Mouse (Mus musculus) limb, embryonic 14.5 days (tissue): Measurements from ENCODE around the gene Pet117. TPM values are rescaled to one million over a fixed set of nuclear protein-coding genes. Genes with fewer than 3 reads are reported as not detected.
"Not testable (repeated sequence)": the region's sequence is repeated elsewhere in the genome, so short reads cannot be mapped to it uniquely, and the experiment has no call there.

Experiments used
- ATAC-seq: fragments of 200-750 bp; cut with Nextera tagmentation; 2 replicates; pipeline ENCODE4 v1.8.0; 2017; ENCODE audit warnings: low read depth, moderate number of reproducible peaks, moderate TSS enrichment; ENCODE audit not compliant: low FRiP score
- DNase-seq: peaks from one replicate; pipeline ENCODE4 v3.0.0-alpha.2; 2015; ENCODE audit warnings: low spot score
- H3K27ac ChIP-seq: fragments of 300-500 bp; sonication (generic); replicated peaks from 2 replicates; pipeline ENCODE4 v1.5.1; 2014; ENCODE audit warnings: low read depth, mild to moderate bottlenecking, low read length, moderate library complexity, mixed read lengths
- H3K27me3 ChIP-seq: fragments of 300-500 bp; sonication (generic); 2 replicates; pipeline ENCODE4 v1.6.1; 2014; ENCODE audit warnings: low read length, mixed read lengths; ENCODE audit not compliant: control insufficient read depth, insufficient read depth
- H3K36me3 ChIP-seq: fragments of 300-500 bp; sonication (generic); 2 replicates; pipeline ENCODE4 v1.6.1; 2014; ENCODE audit warnings: mild to moderate bottlenecking, low read length, moderate library complexity, mixed read lengths; ENCODE audit not compliant: control insufficient read depth, insufficient read depth
- H3K4me1 ChIP-seq: fragments of 300-500 bp; sonication (generic); 2 replicates; pipeline ENCODE4 v1.6.1; 2014; ENCODE audit warnings: antibody characterized with exemption, low read length, mixed read lengths; ENCODE audit not compliant: control insufficient read depth, insufficient read depth
- H3K4me2 ChIP-seq: fragments of 300-500 bp; sonication (generic); replicated peaks from 2 replicates; pipeline ENCODE4 v1.6.1; 2014; ENCODE audit warnings: low read depth, mild to moderate bottlenecking, low read length, moderate library complexity; ENCODE audit not compliant: severe bottlenecking
- H3K4me3 ChIP-seq: fragments of 300-500 bp; sonication (generic); replicated peaks from 2 replicates; pipeline ENCODE4 v1.5.1; 2014; ENCODE audit warnings: low read length
- H3K9ac ChIP-seq: fragments of 300-500 bp; sonication (generic); 2 replicates; pipeline ENCODE4 v1.6.1; 2014; ENCODE audit warnings: mild to moderate bottlenecking, low read depth, low read length, moderate library complexity; ENCODE audit not compliant: severe bottlenecking
- H3K9me3 ChIP-seq: fragments of 300-500 bp; sonication (generic); 2 replicates; pipeline ENCODE4 v1.6.1; 2016; ENCODE audit warnings: low read length; ENCODE audit not compliant: control insufficient read depth
- POLR2A ChIP-seq: fragments of 200-500 bp; IDR thresholded peaks from 2 replicates; pipeline ENCODE4 v1.8.0; 2012; ENCODE audit warnings: inconsistent platforms, mild to moderate bottlenecking, moderate library complexity, borderline replicate concordance; ENCODE audit not compliant: insufficient read depth, insufficient read length; ENCODE audit errors: extremely low read depth
- WGBS: fragments of 180-500 bp; shearing (Covaris S2); extraction: QIAGEN DNeasy Blood & Tissue Kit; methylation state at CpG from one replicate; pipeline ENCODE4 v1.1.7; 2014; 5-methylcytosine and 5-hydroxymethylcytosine counted together
- polyA plus RNA-seq, 2 experiments: library from polyadenylated mRNA; depleted of rRNA in 1 of 2; stranded (reverse) in 1 of 2; unstranded in 1 of 2; fragments of >200 nt; fragmentation: Nextera tagmentation in 1 of 2; extraction: Ambion mirVana in 1 of 2; gene quantifications; 2 replicates each; pipeline versions ENCODE4 v1.2.1 to v1.2.3; 2012 to 2014

Gene Pet117
- polyA plus RNA-seq, 2 experiments: not detected

DNA sequence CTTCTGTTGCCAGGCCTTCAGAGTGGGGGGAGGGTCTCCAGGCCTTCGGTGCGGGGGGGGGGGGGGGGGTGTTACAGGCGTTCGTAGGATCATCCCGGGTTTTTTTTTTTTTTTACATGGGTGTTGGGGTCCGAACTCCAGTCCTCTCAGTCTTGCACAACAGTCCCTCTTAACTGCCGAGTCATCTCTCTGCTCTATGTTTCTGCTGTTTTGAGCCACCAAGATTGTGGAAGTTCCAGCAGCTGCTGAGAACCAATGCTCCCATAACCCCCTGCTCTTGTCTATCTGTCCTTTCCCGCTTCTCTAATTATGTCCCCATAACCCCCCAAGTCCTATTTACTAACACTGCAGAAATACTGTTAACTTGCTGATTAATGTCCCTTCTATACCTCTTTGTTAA, 31.1 kb upstream of the Pet117 start:
- Histone ChIP-seq H3K9me3 (no peaks in the 10 kb centered on the region), H3K36me3 (no peaks in the 10 kb centered on the region), H3K27me3 (peaks cover 23% of the 10 kb centered on the region), H3K4me2 (no peak overlapping the region), H3K4me3 (no peak overlapping the region), H3K4me1 (0 out of 2 replicates have a peak, but pooled peaks cover under 1% of the 10 kb centered on the region), H3K9ac (no peak overlapping the region), H3K27ac (no peak overlapping the region)
- no peak for TF ChIP-seq POLR2A
- no peak for ATAC-seq
- WGBS: 77% methylated on average over 8 of the region's 8 CpGs
- no peak for DNase-seq

DNA sequence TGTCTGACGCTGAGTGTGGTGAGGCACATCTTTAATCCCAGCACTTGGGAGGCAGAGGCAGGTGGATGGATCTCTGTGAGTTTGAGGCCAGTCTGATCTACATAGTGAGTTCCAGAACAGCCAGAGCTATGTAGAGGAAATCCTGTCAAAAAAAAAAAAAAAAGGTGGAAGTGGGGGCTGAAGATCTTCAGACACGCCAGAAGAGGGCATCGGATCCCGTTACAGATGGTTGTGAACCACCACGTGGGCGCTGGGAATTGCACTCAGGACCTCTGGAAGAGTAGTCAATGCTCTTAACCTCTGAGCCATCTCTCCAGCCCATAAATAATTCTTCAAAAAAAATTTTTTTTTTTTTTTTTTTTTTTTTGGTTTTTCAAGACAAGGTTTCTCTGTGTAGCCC, 30.6 kb upstream of the Pet117 start:
- 68% methylated on average over 6 of the region's 6 CpGs for WGBS
- not testable (repeated sequence) for H3K9ac ChIP-seq, H3K4me1 ChIP-seq, ATAC-seq, H3K9me3 ChIP-seq, DNase-seq, H3K36me3 ChIP-seq, H3K4me3 ChIP-seq, H3K27ac ChIP-seq, H3K4me2 ChIP-seq
- peaks cover 18% of the 10 kb centered on the region for H3K27me3 ChIP-seq

DNA sequence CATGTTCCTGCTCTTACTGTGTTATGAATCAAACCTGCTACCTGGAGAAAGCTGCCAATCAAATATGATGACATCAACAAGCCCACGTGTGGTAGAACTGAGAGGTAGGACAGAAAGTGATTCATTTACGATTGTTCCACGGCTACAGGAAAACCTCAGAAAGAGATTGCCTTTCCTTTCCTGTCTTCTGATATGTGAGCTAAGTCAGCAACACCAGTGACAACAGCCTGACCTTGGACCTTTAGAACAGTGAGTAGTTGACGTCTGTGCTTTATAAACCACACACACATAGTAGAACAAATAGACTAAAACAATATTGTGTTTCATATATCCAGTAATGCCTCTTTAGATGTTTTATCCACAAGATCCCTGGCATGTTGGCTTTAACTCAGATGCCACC, 25.6 kb upstream of the Pet117 start:
- WGBS: 77% methylated on average over 4 of the region's 4 CpGs
- no peaks in the 10 kb centered on the region for H3K4me1 ChIP-seq
- DNase-seq (no peak), ATAC-seq (no peak)
- TF ChIP-seq POLR2A: no peak
- H3K27ac ChIP-seq: no peak overlapping the region
- H3K4me3 ChIP-seq: no peak overlapping the region
- no peaks in the 10 kb centered on the region for H3K27me3 ChIP-seq
- no peaks in the 10 kb centered on the region for H3K9me3 ChIP-seq
- no peak overlapping the region for H3K4me2 ChIP-seq
- no peak overlapping the region for H3K9ac ChIP-seq
- no peaks in the 10 kb centered on the region for H3K36me3 ChIP-seq

DNA sequence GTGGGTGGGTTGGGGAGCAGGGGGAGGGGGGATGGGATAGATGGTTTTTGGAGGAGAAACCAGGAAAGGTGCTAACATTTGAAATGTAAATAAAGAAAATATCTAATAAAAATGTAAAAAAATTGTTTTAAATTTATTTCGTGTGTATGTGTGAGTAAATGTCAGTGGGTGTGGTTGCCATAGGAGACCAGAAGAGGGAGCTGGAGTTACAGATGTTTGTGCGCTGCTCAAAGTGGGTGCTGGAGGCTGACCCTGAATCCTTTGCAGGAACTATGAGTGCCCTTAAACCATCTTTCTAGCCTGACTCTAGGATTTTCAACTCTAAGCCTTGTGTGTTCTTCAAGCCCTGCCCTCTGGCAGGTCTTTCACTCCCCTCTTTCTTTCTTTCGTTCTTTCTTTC, 20.3 kb upstream of the Pet117 start:
- WGBS: 68% methylated on average over 3 of the region's 3 CpGs
- ATAC-seq: no peak
- Histone ChIP-seq H3K27me3 (no peaks in the 10 kb centered on the region), H3K9me3 (no peaks in the 10 kb centered on the region), H3K9ac (no peak overlapping the region), H3K4me1 (no peaks in the 10 kb centered on the region), H3K27ac (no peak overlapping the region), H3K36me3 (no peaks in the 10 kb centered on the region), H3K4me3 (no peak overlapping the region), H3K4me2 (no peak overlapping the region)
- DNase-seq: no peak
- no peak for TF ChIP-seq POLR2A

DNA sequence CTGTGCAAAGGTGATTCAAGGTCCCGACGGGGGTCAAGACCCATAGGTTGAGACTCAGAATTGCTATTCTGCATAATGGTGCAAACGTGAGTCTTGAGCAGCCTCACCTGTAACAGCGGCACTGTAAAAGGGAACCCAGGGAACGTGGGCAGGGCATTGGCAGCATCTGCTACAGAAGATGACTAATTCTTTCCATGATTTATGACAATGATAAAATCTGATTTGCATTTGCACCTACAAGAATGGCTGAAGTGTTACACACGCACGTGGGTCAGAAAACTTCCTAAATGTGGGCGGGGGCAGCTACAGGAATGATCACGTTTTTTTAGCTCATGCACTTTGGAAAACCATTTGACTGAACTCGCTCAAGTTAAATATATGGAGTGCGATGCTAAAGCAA, 16.0 kb upstream of the Pet117 start:
- H3K27me3 ChIP-seq: no peaks in the 10 kb centered on the region
- H3K9ac ChIP-seq: no peak overlapping the region
- no peak overlapping the region for H3K27ac ChIP-seq
- no peak overlapping the region for H3K4me2 ChIP-seq
- no peak overlapping the region for H3K4me3 ChIP-seq
- DNase-seq (no peak), ATAC-seq (no peak)
- H3K36me3 ChIP-seq: no peaks in the 10 kb centered on the region
- 80% methylated on average over 11 of the region's 11 CpGs for WGBS
- H3K4me1 ChIP-seq: no peaks in the 10 kb centered on the region
- no peaks in the 10 kb centered on the region for H3K9me3 ChIP-seq
- no peak for TF ChIP-seq POLR2A

DNA sequence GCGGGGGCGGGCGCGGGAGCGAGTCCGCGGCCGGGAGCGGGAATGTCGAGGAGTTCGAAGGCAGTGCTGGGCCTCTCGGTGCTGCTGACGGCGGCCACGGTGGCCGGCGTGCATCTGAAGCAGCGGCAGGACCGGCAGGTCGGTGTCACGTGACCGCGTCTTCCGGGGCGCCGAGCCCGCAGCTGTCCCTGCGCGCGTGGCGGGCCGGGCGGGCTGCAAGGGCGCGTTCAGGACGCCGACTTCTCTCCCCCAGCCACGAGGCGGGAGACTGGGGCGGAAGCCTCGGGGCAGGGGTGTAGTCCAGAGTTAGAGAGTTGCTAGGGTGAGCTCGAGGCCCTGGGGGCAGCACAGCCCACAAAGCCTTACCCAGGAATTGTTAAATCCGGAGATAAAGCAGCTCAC, 225 bp downstream of the Pet117 start:
- no peaks in the 10 kb centered on the region for H3K27me3 ChIP-seq
- WGBS: under 1% methylated on average over 23 of the region's 43 CpGs
- 0 out of 2 replicates have a peak, but pooled peaks have one; percentile 35 for TF ChIP-seq POLR2A
- peak; percentile 88 for ATAC-seq
- peak overlapping the region; percentile 53 for H3K4me2 ChIP-seq
- peak overlapping the region; percentile 88 for H3K27ac ChIP-seq
- H3K9me3 ChIP-seq: no peaks in the 10 kb centered on the region
- peaks cover 21% of the 10 kb centered on the region for H3K36me3 ChIP-seq
- peak overlapping the region; percentile 73 for H3K4me3 ChIP-seq
- H3K9ac ChIP-seq: peak overlapping the region; percentile 88
- peak; percentile 59 for DNase-seq
- 0 out of 2 replicates have a peak, but pooled peaks cover 3% of the 10 kb centered on the region for H3K4me1 ChIP-seq
